ENCODE assay signal across 26 mouse cellular contexts in the genomic region with DNA sequence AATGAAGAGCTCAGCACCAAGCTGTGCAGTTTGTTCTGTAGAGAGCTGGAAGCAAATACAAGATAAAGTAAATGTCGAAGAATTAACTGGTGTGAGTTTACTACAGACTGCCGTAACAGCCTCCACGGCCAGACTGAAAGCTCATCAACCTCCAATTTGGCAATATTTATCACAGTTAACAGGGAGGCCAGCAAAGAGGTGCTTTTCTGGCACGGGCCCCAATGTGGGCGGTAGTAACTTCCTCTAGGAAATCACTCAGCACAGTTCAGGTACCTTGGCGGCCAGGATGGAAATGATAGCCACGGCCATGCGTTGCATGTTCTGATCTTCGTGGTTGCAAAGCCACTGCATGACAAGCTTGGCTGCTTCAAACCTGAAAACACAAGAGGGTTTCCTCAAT. TPM values are rescaled to one million over a fixed set of nuclear protein-coding genes. Genes with fewer than 3 reads are reported as not detected.
A peak's percentile ranks its signal among the peaks of the same experiment; 100 is the strongest.
DNase-seq lines count a peak whose midpoint lies in the region; ATAC-seq and TF ChIP-seq lines count a peak whose summit lies in the region.
"Had no signal": no experiment of that assay in that cellular context is flagged by ENCODE, and none has a peak within 500 bp of the region (broad histone marks: within the 10 kb centered on the region; RNA-seq: fewer than 3 reads in every experiment).

No protein-coding gene starts in this region.

- WGBS in liver, adult 2 months: 71% methylated on average over 9 of the region's 9 CpGs

- peak; percentile 71 for DNase-seq in heart, adult 11 months
- no peak for DNase-seq in heart, postnatal 25 days (ENCODE audit: low spot score)
- peak; percentile 54 for DNase-seq in liver, adult 2 months (ENCODE audit: extremely low read depth, low read depth, low spot score)
- DNase-seq in liver (no peak), 416B (ENCODE audit: low read depth) (peak; percentile 69), MEL (ENCODE audit: low read depth, low spot score) (peak; percentile 37)
- DNase-seq: adrenal gland, postnatal 10 days; adrenal gland, postnatal 36 days; cerebellum, adult 18-20 months; cerebellum, adult 9-10 months; cerebellum, postnatal 14 days; forebrain, postnatal 0 days; gastrocnemius, postnatal 10 days; heart, postnatal 14 days; kidney, adult 11 months had no signal

- H3K36me3 ChIP-seq in liver, adult 2 months (ENCODE audit: control insufficient read depth, insufficient read depth, low read length): peaks cover 43% of the 10 kb centered on the region
- peaks cover 4 to 7% of the 10 kb centered on the region in 2 experiments for H3K36me3 ChIP-seq in MEL (ENCODE audit: control insufficient read depth in 1 of 2, insufficient read depth in 2 of 2, low read length in 2 of 2)

- no peaks in the 10 kb centered on the region for H3K4me1 ChIP-seq in liver, adult 2 months (ENCODE audit: control insufficient read depth, insufficient read depth, low read length)
- peaks cover 0 to 4% of the 10 kb centered on the region in 2 experiments; a peak in 2 of 4 replicates for H3K4me1 ChIP-seq in MEL (ENCODE audit: control insufficient read depth in 1 of 2, insufficient read depth in 2 of 2, low read length in 2 of 2)
- H3K4me1 ChIP-seq: heart, embryonic 13.5 days; hindbrain, embryonic 10.5 days; hindbrain, embryonic 13.5 days; intestine, embryonic 15.5 days had no signal

- no peaks in the 10 kb centered on the region for H3K79me2 ChIP-seq in liver, adult 2 months (ENCODE audit: control insufficient read depth, insufficient read depth, low read length)
- no peaks in the 10 kb centered on the region for H3K79me2 ChIP-seq in MEL (ENCODE audit: control insufficient read depth, insufficient read depth, low read length, poor library complexity)

- no peak for ATAC-seq in megakaryocyte progenitor cell, adult 5-6 weeks (replicated peaks; ENCODE audit: poor library complexity)
- ATAC-seq: forebrain, embryonic 14.5 days; forebrain, postnatal 0 days; hindbrain, embryonic 16.5 days; intestine, embryonic 15.5 days; Patski had no signal

- intact Hi-C loops in heart, postnatal 25 days (cut with DNase I): loop anchor here (5.0 kb wide), 1 partner anchor 72 kb away; no protein-coding TSS in a partner anchor

- H3K27ac ChIP-seq in liver, adult 2 months (replicated peaks; ENCODE audit: insufficient read depth, low read depth, low read length): no peak overlapping the region
- H3K27ac ChIP-seq in MEL (ENCODE audit: control insufficient read depth, low read depth, low read length): no peak overlapping the region
- H3K27ac ChIP-seq: heart, embryonic 13.5 days; hindbrain, embryonic 10.5 days; hindbrain, embryonic 13.5 days; intestine, embryonic 15.5 days had no signal

- no peak for TF ChIP-seq CTCF in liver, adult 2 months (IDR thresholded peaks at IDR 0.05; ENCODE audit: low read depth, low read length)
- TF ChIP-seq CTCF in MEL (IDR thresholded peaks at IDR 0.05 in 2 of 3, conservative IDR thresholded peaks at IDR 0.05 in 1 of 3; ENCODE audit: control insufficient read depth in 1 of 3, insufficient read depth in 1 of 3, low read depth in 2 of 3, low read length in 3 of 3, poor library complexity in 1 of 3, severe bottlenecking in 1 of 3): no peak

- TF ChIP-seq EP300 in MEL (IDR thresholded peaks at IDR 0.05; ENCODE audit: low read depth in 1 of 2, low read length in 2 of 2): peak; percentile 17 to 21; a peak in 1 of 4 replicates

- TF ChIP-seq POLR2A in liver, adult 2 months (IDR thresholded peaks at IDR 0.05; ENCODE audit: extremely low read depth, insufficient read depth, low read length): no peak
- no peak for TF ChIP-seq POLR2A in MEL (IDR thresholded peaks at IDR 0.05; ENCODE audit: control insufficient read depth in 1 of 2, insufficient read depth in 1 of 2, low read depth in 1 of 2, low read length in 2 of 2, poor library complexity in 1 of 2)

- H3K9ac ChIP-seq in liver, adult 2 months (ENCODE audit: low read depth, low read length): no peak overlapping the region
- no peak overlapping the region for H3K9ac ChIP-seq in MEL (ENCODE audit: control insufficient read depth, low read depth, low read length, poor library complexity, severe bottlenecking)
- H3K9ac ChIP-seq: forebrain, postnatal 0 days; heart, embryonic 13.5 days; hindbrain, embryonic 13.5 days; intestine, embryonic 15.5 days had no signal

- H3K4me3 ChIP-seq in liver, adult 2 months (ENCODE audit: insufficient read depth, low read depth, low read length): no peak overlapping the region
- H3K4me3 ChIP-seq in MEL (ENCODE audit: control insufficient read depth in 1 of 2, insufficient read depth in 1 of 2, low read depth in 2 of 2, low read length in 2 of 2): no peak overlapping the region
- H3K4me3 ChIP-seq: heart, embryonic 13.5 days; hindbrain, embryonic 10.5 days; hindbrain, embryonic 13.5 days; intestine, embryonic 15.5 days had no signal

- H3K9me3 ChIP-seq in MEL (replicated peaks; ENCODE audit: insufficient read depth, low read length): no peaks in the 10 kb centered on the region
- H3K9me3 ChIP-seq: heart, embryonic 13.5 days; hindbrain, embryonic 10.5 days; hindbrain, embryonic 13.5 days; intestine, embryonic 15.5 days had no signal

- no peaks in the 10 kb centered on the region for H3K27me3 ChIP-seq in liver, adult 2 months (ENCODE audit: control insufficient read depth, insufficient read depth, low read length)
- no peaks in the 10 kb centered on the region for H3K27me3 ChIP-seq in MEL (ENCODE audit: control insufficient read depth in 1 of 2, insufficient read depth in 2 of 2, low read length in 2 of 2)
- H3K27me3 ChIP-seq: heart, embryonic 13.5 days; hindbrain, embryonic 13.5 days; intestine, embryonic 15.5 days; Patski had no signal

- TF ChIP-seq RAD21 in MEL (IDR thresholded peaks at IDR 0.05; ENCODE audit: low read depth, low read length): no peak

TF ChIP-seq in MEL, 35 proteins besides CTCF, POLR2A, EP300 and RAD21:
- TF ChIP-seq MYB (IDR thresholded peaks at IDR 0.05; ENCODE audit: low read depth, low read length) (no peak), JUND (IDR thresholded peaks at IDR 0.05; ENCODE audit: low read depth, low read length) (no peak), CHD2 (IDR thresholded peaks at IDR 0.05; ENCODE audit: low read length) (no peak), ZMIZ1 (IDR thresholded peaks at IDR 0.05; ENCODE audit: low read depth, low read length) (no peak), HCFC1 (IDR thresholded peaks at IDR 0.05; ENCODE audit: low read depth, low read length) (no peak), ELF1 (IDR thresholded peaks at IDR 0.05; ENCODE audit: low read depth, low read length) (no peak), TCF12 (IDR thresholded peaks at IDR 0.05; ENCODE audit: low read depth, low read length) (no peak), USF2 (IDR thresholded peaks at IDR 0.05; ENCODE audit: borderline replicate concordance in 1 of 2, insufficient read depth in 1 of 2, low read depth in 1 of 2, low read length in 2 of 2) (no peak), TBP (IDR thresholded peaks at IDR 0.05; ENCODE audit: low read depth, low read length) (no peak), POLR2AphosphoS2 (IDR thresholded peaks at IDR 0.05; ENCODE audit: low read length) (no peak), NELFE (IDR thresholded peaks at IDR 0.05; ENCODE audit: low read depth, low read length) (no peak), BHLHE40 (IDR thresholded peaks at IDR 0.05; ENCODE audit: borderline replicate concordance, low read depth, low read length) (no peak), RCOR1 (IDR thresholded peaks at IDR 0.05; ENCODE audit: low read depth, low read length) (no peak), ETS1 (IDR thresholded peaks at IDR 0.05; ENCODE audit: low read depth, low read length) (no peak), SIN3A (IDR thresholded peaks at IDR 0.05; ENCODE audit: low read length) (no peak)
TF ChIP-seq in MEL: peak in this region for 0.

RNA-seq across cellular contexts. Expression of a gene that starts 32.7 kb away (rescaled TPM):
- not detected for total RNA-seq in heart, postnatal 25 days (2021)
- total RNA-seq in liver, adult 2 months (2014; rRNA removed): 5.9 and 7.1 TPM in 2 replicates
- polyA plus RNA-seq in liver, adult 2 months (2012; rRNA removed): 3.0 and 6.7 TPM in 2 replicates
- not detected in 2 replicates for total RNA-seq in MEL (2012; rRNA removed)
- under 1 TPM in 1 of 2 experiments, not detected in 1; 0.18 TPM for polyA plus RNA-seq in MEL (2012; ENCODE audit: insufficient read depth in 1 of 2, insufficient read length in 2 of 2, low read depth in 1 of 2, low replicate concordance in 2 of 2, missing spikeins in 1 of 2)
- total RNA-seq in megakaryocyte progenitor cell, adult 5-6 weeks (2015): not detected in 2 replicates
- total RNA-seq in megakaryocyte progenitor cell, adult 5-6 weeks (2017): not detected in 2 replicates
- total RNA-seq: forebrain, postnatal 0 days had no signal
- polyA plus RNA-seq: embryonic facial prominence, embryonic 11.5 days; forebrain, embryonic 11.5 days; forebrain, embryonic 14.5 days; forebrain, postnatal 0 days; frontal cortex, adult 2 months; hindbrain, embryonic 13.5 days had no signal

RNA-seq across cellular contexts. Expression of a gene that starts 50.4 kb away (rescaled TPM):
- total RNA-seq in heart, postnatal 25 days (2021): 10 to 100 TPM; 33.6 to 40.4 TPM
- total RNA-seq in liver, adult 2 months (2014; rRNA removed): 25.4 and 28.8 TPM in 2 replicates
- polyA plus RNA-seq in liver, adult 2 months (2012; rRNA removed): 5.8 and 6.4 TPM in 2 replicates
- 7.7 and 8.4 TPM in 2 replicates for total RNA-seq in MEL (2012; rRNA removed)
- polyA plus RNA-seq in MEL (2012; ENCODE audit: insufficient read depth in 1 of 2, insufficient read length in 2 of 2, low read depth in 1 of 2, low replicate concordance in 2 of 2, missing spikeins in 1 of 2): 1 to 10 TPM in 1 of 2 experiments, not detected in 1; 9.2 TPM
- total RNA-seq in megakaryocyte progenitor cell, adult 5-6 weeks (2015): 14.7 and 18.4 TPM in 2 replicates
- total RNA-seq in megakaryocyte progenitor cell, adult 5-6 weeks (2017): 19.2 and 21.5 TPM in 2 replicates

Comparison
In these comparisons a context has a peak if more than half of its experiments do, and no peak if none do; other contexts are left out.
1. DNase-seq: peak in heart, adult 11 months (single experiment), liver, adult 2 months (single experiment), 416B (single experiment) and MEL (single experiment); none in heart, postnatal 25 days (single experiment) and liver (single experiment).